Mouse (Mus musculus): ENCODE measurements at regions not wholly inside any gene's neighbourhood (a gene's known extent, or its start where the extent isn't known, plus 50 kb on each side); places are given as distances from the start of the nearest gene placed in this dataset.

DNA sequence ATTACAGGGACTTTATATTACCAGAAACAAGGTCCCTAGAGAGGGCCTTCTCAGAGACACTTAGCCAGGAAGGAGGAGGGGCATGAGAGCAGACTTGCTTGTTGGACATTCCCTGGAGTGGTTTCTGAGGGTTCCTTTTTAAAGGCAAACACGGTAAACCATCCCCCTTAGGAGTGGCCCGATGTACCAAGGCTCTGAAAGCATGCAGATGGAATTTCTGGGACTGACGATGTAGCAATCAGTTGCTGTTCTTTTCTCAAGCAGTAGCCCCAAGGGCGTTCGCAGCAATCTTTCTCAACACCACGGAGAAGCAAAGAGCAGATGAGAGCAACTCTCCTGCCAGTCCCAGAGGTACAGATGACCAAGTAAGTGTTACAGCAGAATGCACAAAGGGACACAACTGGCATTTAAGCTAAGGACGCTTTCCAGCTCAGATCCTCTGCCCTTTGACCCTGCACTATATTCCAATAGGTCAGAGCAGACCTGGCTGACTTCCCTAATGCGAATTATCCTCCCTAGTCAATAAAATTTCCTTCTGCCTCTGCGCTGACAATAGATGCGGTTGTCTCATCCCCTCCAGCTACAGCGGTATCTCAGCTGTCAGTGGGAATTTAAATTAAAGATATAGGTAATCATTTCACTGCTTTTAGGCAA, 295.7 kb upstream of the Slc24a5 start:
- ATAC-seq (replicated peaks; ENCODE audit: low FRiP score, low TSS enrichment, poor library complexity, severe bottlenecking) = no peak

DNA sequence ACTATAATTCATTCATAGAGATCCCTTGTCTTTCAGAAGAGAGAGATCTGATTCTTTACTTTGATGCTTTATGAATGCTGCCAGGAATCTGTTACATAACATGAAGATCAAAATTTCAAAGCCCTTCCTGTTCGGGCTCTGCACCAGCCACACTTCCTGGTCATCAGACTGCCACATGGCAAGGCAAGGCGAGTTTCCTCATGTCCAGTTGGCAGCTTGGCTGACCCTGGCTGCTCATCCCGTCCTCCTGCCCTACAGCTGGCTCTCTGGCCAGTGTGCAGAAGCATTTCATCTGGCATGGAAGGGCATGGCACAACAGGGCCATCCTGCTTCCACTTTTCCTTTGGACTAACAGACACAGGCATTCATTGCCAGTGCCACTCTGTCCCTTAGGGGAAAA, 292.2 kb upstream of the Slc24a5 start:
- no peak for ATAC-seq (replicated peaks; ENCODE audit: low FRiP score, low TSS enrichment, poor library complexity, severe bottlenecking)

DNA sequence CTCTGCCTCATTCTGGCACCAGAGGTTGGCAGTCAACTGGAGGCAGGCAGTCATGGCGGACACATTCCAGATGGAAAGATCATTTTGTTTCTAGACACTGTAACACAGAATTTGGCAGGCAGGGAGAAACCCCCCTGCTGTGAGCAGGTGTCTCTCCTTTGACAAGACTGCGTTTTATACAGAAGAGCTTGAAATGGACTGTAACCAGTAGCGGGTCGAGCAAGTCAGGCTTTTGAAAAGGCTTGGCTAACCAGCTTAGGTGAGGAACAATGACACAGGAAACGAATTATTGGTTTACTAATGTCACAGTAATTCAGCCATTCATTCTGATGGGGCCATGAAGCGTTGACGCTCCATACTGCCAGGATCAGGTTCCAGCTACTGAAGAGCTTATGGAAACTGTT, 275.3 kb upstream of the Slc24a5 start:
- ATAC-seq (replicated peaks; ENCODE audit: low FRiP score, low TSS enrichment, poor library complexity, severe bottlenecking) = no peak

DNA sequence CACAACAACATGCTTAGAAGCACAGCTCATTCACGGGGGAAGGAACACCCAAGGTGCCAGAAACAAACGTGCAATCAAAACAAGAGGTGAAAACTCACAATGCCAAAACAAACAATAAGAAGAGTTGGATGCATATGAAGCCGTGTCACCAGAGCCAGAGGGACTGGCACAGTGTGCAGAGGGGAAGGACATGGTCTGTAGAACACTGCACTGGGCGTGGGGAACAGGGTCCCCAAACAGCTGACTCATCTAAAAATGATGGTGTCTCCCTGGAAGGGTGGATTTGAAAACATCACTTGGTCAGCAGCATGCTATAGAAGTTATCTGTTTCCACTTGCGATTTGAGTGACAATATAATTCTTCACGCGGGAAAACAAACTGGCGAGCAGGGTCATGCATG, 256.2 kb upstream of the Slc24a5 start:
- no peak for ATAC-seq (replicated peaks; ENCODE audit: low FRiP score, low TSS enrichment, poor library complexity, severe bottlenecking)

DNA sequence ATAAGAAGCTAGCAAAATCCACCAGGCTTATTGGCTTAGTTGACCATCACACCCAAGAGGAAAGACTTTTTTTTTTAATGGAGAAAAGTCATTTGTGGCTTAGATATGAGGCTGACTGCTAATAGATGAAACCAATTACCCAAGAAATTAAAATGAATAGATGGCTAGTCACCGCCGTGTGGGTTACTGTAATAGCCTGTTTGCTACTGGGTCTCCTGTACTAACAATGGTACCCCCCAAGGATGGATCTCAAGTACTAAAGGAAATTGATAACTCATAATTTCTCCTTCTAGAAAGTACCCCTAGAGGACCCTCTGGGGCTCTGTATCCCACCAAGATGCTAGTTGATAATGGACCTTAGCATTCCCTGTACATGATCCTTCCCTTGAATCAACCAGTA, 251.1 kb upstream of the Slc24a5 start:
- no peak for ATAC-seq (replicated peaks; ENCODE audit: low FRiP score, low TSS enrichment, poor library complexity, severe bottlenecking)

DNA sequence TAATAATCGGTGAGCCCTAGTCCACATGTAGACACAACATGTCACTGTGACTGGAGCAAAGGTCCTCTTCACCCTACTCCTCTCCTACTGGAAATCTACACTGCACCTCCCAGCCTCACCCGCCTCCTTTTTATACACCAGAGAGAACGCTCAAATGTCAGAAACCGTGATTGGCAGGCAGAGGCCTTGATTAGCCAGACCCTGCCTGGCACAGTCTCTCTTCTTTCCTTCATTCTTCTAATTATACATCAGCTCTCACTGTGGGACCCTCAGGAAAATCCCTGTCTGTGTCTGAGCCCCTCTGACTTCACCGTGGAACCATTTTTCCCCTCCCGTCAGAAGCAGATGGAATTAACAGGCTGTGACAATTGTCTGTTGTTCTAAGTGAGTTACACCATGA, 248.1 kb upstream of the Slc24a5 start:
- ATAC-seq (replicated peaks; ENCODE audit: low FRiP score, low TSS enrichment, poor library complexity, severe bottlenecking) = no peak

DNA sequence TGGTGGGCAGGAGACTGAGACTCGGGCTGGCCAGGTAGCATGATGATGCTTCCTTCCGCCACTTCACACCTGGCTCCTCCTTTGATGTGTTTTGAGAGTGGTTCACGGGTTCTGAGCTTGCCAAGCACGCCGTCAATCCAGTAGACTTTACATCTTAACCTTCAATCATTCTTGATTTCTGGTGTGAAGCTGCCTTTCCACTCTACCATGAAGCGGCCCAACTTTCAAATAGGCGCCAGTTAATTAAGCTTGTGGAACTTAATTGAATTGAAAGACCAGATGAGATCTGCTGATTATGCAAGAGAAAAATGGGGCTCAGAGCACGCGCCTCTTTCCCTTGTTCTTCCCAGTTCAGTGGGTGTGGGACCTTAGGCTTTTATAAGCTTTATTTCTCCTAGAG, 247.1 kb upstream of the Slc24a5 start:
- no peak for ATAC-seq (replicated peaks; ENCODE audit: low FRiP score, low TSS enrichment, poor library complexity, severe bottlenecking)

DNA sequence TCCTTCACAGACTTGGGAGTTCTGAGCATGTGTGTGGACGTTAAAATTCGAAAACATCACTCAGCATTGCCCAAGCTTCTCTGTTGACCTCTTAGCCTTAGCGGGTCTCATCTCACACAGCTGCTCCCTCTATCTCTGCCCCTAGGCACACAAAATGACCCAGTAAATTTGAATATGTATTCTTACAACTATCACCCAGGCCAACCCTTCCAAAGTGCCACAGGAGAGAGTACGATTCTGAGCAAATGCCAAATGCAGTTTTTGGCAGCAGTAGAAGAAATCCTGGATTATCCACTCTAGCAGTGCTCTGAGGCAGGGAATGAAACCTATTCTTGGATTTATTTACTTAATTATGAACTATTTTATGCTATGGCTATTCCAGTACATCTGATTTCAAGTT, 246.6 kb upstream of the Slc24a5 start:
- no peak for ATAC-seq (replicated peaks; ENCODE audit: low FRiP score, low TSS enrichment, poor library complexity, severe bottlenecking)

DNA sequence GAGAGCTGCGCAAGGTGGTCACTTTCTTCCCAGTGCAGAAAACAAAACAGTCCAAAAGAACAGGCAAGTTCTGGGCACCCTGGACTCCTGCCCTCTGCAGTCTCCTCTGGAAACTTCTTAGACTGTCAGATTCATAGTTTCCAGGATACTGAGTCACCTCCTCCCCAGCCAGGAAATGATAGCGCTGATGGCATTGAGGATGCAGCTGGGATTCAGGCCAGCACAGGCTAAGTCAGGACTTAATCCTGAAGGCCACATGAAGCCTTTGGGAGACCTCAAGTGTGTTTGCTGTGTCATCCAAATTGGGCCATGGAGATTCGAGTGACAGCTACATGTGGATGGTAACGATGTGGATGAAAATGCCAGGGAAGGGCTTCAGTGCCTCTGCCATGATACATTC, 219.1 kb upstream of the Slc24a5 start:
- no peak for ATAC-seq (replicated peaks; ENCODE audit: low FRiP score, low TSS enrichment, poor library complexity, severe bottlenecking)

DNA sequence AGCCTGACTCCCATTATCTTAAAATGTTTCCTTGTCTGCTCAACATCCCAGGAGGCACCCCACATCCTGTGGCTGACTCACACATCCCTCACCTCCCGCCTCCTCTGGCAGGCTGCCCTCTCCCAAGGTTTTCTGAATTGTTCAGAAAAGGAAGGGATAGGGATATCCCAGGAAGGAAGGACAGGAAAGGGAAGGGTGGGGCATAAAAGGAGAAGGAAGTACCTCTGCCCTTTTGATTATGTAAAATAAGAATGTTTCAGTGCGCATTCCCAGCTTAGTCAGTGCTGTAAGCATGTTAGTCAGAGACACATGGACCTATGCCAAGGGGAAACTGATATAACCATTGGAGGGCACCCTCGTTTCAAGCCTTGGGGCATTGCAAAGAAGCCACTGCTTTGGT, 209.4 kb upstream of the Slc24a5 start:
- ATAC-seq (replicated peaks; ENCODE audit: low FRiP score, low TSS enrichment, poor library complexity, severe bottlenecking) = no peak

DNA sequence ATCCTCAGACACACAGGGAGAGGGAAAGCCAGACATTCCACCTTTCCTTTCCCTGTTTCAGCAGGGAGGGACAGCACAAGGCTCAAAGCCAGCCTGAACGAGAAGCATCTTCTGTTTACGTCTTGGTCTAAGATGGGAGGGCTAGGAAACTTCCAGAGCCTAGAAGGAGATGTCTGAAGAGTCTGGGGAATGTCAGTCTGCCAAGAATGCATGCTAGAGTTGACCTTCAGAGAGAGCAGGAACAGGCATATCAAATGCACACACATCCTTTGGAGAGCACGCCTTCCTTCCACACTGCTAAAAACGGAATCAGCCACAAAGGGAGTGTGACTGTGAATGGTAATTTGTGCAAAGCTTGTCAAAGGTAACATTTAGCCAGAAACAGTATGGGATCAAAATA, 179.7 kb upstream of the Slc24a5 start:
- ATAC-seq (replicated peaks; ENCODE audit: low FRiP score, low TSS enrichment, poor library complexity, severe bottlenecking) = no peak

DNA sequence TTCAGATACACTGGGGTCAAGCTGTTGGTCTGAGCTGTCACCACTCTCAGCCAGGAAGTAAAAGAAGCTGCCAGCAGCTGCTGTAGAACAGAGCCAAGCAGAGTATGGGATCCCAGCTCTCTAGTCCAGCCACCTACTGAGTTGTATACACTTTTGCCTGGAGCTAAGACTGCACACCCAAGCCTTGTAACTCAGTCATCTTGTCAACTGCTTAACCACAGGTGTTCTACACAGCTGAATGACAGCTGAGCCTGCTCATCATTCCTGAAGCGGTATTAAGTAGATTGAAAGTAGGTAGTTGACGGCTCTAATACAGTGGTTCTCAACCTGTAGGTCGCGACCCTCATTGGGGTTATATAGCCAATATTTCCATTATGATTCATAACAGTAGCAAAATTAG, 172.9 kb upstream of the Slc24a5 start:
- no peak for ATAC-seq (replicated peaks; ENCODE audit: low FRiP score, low TSS enrichment, poor library complexity, severe bottlenecking)

DNA sequence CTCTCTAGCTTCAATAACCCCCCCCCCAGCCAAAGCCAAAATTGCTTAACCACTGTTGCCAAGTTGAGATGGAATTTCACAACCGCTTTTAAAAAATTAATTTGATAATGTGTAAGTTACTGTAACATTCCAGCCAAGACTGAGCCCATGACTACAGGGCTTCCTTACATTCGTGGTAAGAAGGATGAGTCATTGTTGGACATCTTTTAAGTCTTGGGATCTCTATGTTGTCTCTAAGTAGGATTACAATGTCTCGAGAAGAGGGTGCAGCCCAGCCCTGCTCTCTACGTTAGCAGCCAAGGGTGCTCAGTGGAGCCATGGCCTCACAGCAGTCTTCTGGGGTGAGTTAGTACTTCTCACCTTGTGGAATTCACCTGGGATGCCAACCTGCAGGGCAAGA, 164.4 kb upstream of the Slc24a5 start:
- ATAC-seq (replicated peaks; ENCODE audit: low FRiP score, low TSS enrichment, poor library complexity, severe bottlenecking) = no peak

DNA sequence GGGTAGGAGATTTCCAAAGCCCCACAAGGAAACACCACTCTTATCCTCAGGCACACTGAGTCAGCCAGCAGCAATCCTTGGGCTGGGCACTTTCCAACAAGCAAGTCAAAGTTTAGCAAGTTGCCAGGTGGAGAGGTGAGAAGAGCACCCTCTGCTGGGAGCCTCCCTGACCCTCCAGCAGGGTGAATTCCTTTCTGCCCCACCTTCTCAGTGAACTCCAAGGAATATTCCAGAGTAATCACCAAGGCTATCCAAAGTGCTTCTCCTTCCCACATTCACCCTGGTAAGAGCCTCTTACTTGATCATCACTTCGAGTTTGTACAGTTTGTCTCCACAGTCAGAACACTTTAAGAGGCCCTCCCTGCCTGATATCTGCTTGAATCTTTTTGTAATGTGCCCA, 162.8 kb upstream of the Slc24a5 start:
- ATAC-seq (replicated peaks; ENCODE audit: low FRiP score, low TSS enrichment, poor library complexity, severe bottlenecking) = no peak

DNA sequence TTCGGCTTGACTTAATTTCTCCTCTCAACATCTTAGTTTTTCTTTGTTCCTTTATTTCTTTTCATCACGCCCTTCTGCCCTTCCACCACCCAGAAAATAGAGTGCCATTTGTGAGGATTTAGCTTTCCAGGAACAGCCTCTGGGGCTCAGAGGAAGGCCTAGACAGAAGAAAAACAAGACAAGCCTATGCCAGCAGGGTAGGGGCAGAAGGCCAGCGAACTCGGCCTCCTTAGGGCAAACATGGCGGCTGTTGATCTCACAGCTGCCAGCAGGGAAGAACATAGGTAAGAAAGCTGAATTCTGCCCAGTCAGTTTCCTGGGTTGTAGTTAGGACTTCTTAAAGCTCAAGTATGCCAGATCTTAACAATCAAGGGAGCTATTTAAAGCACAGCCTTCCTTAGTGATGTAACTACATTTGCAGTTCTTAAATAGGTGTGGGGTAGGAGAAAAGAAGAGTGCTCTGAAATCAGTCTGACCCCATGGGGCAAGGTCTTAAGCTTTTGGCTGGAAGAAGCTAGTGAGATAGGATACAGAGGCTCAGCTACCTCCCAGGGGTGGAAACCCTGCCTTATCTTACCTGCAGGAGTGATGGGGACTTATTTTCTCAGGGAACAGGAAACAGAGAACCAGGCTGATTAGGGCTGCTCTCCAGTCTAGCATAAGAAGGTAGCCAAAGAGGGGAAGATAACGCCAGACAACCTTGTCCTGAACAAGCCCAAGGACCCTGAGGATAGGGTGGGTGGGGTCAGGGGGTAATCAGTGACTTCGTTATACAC, 148.8 kb upstream of the Slc24a5 start:
- ATAC-seq (replicated peaks; ENCODE audit: low FRiP score, low TSS enrichment, poor library complexity, severe bottlenecking) = no peak

DNA sequence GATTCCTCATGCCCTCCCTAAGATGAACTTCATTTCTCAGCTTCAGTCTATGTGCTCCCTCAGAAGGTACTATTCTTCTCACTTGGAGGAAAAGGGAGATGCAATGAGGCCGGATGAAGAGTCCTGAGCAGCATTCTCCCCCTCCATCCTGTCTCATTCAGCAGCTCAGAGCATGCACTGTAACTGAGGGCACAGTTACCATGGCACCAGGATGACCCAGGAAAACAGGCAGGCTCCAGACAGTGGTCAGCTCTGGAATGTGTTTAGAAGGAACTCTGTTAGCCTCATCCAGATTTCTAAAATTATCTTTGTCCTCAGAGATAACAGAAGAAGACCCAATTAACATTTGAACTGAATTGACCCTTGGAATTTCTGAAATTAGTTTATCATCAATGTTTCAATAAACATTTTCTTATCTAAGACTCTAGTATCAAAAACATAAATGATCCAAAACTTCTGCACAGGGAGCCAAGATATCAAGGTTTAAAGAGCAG, 148.1 kb upstream of the Slc24a5 start:
- no peak for ATAC-seq (replicated peaks; ENCODE audit: low FRiP score, low TSS enrichment, poor library complexity, severe bottlenecking)

DNA sequence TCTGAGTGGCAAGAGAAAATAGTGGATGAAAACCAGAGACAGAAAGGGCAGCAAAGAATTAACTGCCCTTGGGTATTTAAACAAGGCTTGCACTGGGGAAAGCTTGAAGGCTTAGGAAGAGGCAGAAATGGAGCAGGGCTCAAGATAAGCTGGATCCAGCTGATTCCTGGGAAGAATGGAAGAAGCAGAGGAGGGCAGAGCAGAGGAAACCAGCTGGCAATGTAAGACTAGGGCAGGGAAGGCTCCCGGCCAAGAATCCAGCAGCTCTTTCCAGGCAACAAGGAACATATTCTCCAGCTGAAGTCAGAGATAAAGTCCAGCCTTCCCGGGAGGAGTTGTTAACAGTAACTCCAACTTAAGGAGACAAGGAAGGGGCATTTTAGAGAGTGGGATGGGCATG, 147.7 kb upstream of the Slc24a5 start:
- no peak for ATAC-seq (replicated peaks; ENCODE audit: low FRiP score, low TSS enrichment, poor library complexity, severe bottlenecking)

DNA sequence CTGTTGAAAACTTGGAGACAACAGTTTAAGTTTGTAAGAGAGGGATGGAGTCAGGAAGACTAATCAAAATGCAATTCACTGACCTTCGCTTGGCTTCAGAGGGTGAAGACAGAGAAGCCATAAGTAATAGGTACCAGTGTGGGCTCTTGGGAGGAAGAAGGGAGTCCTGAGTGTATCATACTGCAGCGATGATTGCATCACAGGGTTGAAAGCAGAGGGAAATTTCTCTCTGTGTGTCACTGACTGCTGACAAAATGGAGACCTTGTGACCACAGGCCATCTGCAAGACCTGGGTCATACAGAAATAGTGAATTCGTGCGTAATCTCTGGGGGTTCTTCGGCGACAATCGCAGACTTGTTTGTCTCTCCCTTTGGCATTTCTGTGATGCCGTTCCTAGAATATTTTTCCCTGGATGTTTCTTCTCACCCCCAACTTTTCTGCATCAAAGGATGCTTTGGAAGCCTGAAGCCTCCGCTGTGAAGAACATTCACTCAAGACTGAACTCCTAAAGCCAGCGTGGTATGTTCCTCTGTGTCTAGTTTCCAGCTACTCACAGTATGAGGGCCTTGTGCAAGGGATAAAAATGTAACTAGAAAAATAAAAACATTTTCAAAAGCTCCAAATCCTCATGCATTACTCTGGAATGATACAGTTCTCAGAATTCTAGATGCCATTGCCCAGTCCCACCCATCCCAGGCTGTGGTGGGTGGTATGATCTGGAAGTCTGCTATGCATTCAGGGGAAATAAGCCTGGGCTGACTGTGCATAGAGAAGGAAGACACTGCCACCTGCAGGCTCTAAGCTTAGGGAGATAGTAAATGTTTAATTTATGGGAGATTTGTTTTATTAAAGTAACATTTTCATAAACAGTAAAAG, 139.8 kb upstream of the Slc24a5 start:
- 0 out of 2 replicates have a peak, but pooled peaks have one; percentile 41 for ATAC-seq (replicated peaks; ENCODE audit: low FRiP score, low TSS enrichment, poor library complexity, severe bottlenecking)

DNA sequence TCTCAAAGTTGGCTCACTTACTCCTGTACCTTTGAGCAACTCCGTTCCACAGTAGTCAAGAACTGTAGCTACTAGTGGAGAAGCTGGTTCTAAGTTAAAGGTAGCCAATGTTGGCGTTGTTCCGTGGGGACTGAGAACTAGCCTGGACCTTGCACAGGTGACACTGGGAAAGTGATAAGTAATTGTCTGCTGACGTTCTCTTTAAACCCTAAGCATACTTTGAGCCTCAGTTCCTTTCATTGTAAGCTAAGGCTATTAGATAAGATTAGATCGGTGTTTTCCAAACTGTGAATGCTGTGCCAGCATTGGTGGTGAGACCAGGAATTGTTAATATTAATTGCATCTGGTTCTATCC, 139.2 kb upstream of the Slc24a5 start:
- ATAC-seq (replicated peaks; ENCODE audit: low FRiP score, low TSS enrichment, poor library complexity, severe bottlenecking) = no peak

DNA sequence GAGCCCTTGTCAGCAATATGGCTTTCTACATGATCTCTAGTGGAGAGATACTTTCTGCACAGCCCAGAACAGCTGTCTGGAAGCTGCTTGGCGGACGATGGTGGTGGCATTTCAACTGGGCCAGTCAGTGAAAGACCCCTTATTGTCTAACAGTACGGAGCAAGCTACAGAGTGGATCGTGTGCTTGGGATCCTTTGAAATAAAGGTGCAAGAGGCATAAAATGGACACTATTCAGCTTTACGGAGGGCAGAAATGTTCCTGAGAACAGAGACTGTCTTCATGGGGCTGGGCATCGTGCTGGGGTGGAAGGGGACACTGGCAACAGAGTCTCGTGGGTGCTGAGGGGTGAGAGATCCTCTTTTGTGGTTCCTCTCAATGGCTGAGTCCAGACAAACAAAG, 137.2 kb upstream of the Slc24a5 start:
- ATAC-seq (replicated peaks; ENCODE audit: low FRiP score, low TSS enrichment, poor library complexity, severe bottlenecking) = no peak
